Mouse (Mus musculus) small intestine, adult 2 months (tissue): Measurements from ENCODE around the gene Bicral. TPM values are rescaled to one million over a fixed set of nuclear protein-coding genes. Genes with fewer than 3 reads are reported as not detected.

Source experiments
- H3K27ac ChIP-seq: fragments of 200-500 bp; 2 replicates; pipeline ENCODE4 v1.5.1; 2012; ENCODE audit warnings: low read depth, low read length, control low read depth, inconsistent platforms; ENCODE audit not compliant: insufficient read depth
- H3K27me3 ChIP-seq: fragments of 200-500 bp; 2 replicates; pipeline ENCODE4 v1.6.1; 2012; ENCODE audit warnings: mild to moderate bottlenecking, moderate library complexity, low read length, inconsistent platforms; ENCODE audit not compliant: control insufficient read depth, insufficient read depth
- H3K36me3 ChIP-seq: fragments of 200-500 bp; 2 replicates; pipeline ENCODE4 v1.6.1; 2012; ENCODE audit warnings: mild to moderate bottlenecking, low read length, control low read depth, inconsistent platforms; ENCODE audit not compliant: control insufficient read depth, insufficient read depth
- H3K4me1 ChIP-seq: fragments of 200-500 bp; 2 replicates; pipeline ENCODE4 v1.6.1; 2012; ENCODE audit warnings: low read length, inconsistent platforms, mixed read lengths; ENCODE audit not compliant: control insufficient read depth, insufficient read depth, insufficient read length
- H3K4me3 ChIP-seq: fragments of 200-500 bp; 2 replicates; pipeline ENCODE4 v1.5.1; 2012; ENCODE audit warnings: low read depth, mild to moderate bottlenecking, control low read depth, inconsistent platforms, low read length, moderate library complexity
- CTCF ChIP-seq: fragments of 200-500 bp; IDR thresholded peaks from 2 replicates; pipeline ENCODE4 v1.5.1; 2012; ENCODE audit warnings: low read depth, mild to moderate bottlenecking, control low read depth, inconsistent platforms, low read length, moderate library complexity, mixed read lengths; ENCODE audit not compliant: insufficient replicate concordance, insufficient read length; ENCODE audit errors: extremely low read depth
- POLR2A ChIP-seq: fragments of 200-500 bp; IDR thresholded peaks from 2 replicates; pipeline ENCODE4 v1.6.1; 2012; ENCODE audit warnings: low read depth, mild to moderate bottlenecking, control low read depth, inconsistent platforms, low read length, moderate library complexity
- WGBS: fragments of 180-500 bp; shearing (Covaris S2); methylation state at CpG from one replicate; pipeline ENCODE4 v1.1.7; 2018; 5-methylcytosine and 5-hydroxymethylcytosine counted together
- polyA plus RNA-seq: library from polyadenylated mRNA; depleted of rRNA; stranded (reverse); fragments of >200 nt; gene quantifications from 2 replicates; pipeline ENCODE4 v1.2.3, GENCODE M21; 2012

The Bicral gene
- polyA plus RNA-seq, 1 experiment = 7.1 TPM

GRCm38 (mm10) chr17:46829856-46830535, 28.3 kb downstream of the Bicral start:
- peak overlapping the region; percentile 63 for H3K27ac ChIP-seq
- WGBS = 85% methylated on average over 11 of the region's 11 CpGs
- peaks cover 28% of the 10 kb centered on the region for H3K36me3 ChIP-seq
- no peaks in the 10 kb centered on the region for H3K27me3 ChIP-seq
- TF ChIP-seq POLR2A (no peak), CTCF (no peak)
- no peaks in the 10 kb centered on the region for H3K4me1 ChIP-seq
- H3K4me3 ChIP-seq = no peak overlapping the region

GRCm38 (mm10) chr17:46828935-46829334, 29.3 kb downstream of the Bicral start:
- 78% methylated on average over 3 of the region's 3 CpGs for WGBS
- H3K27me3 ChIP-seq = no peaks in the 10 kb centered on the region
- TF ChIP-seq CTCF (no peak), POLR2A (no peak)

GRCm38 (mm10) chr17:46823091-46823490, 35.2 kb downstream of the Bicral start:
- Histone ChIP-seq H3K4me3 (no peak overlapping the region), H3K27me3 (no peaks in the 10 kb centered on the region), H3K27ac (no peak overlapping the region), H3K4me1 (peaks cover 2% of the 10 kb centered on the region; the same call in 1 of the 2 replicates), H3K36me3 (peaks cover 47% of the 10 kb centered on the region)
- TF ChIP-seq POLR2A (no peak), CTCF (no peak)
- WGBS = 95% methylated on average over 8 of the region's 8 CpGs

More at GRCm38 (mm10) chr17:46828935-46829334, 29.3 kb downstream of the Bicral start:
- H3K4me3 ChIP-seq = no peak overlapping the region
- H3K27ac ChIP-seq = no peak overlapping the region
- peaks cover 36% of the 10 kb centered on the region for H3K36me3 ChIP-seq
- no peaks in the 10 kb centered on the region for H3K4me1 ChIP-seq

- TF ChIP-seq POLR2A = no peak
- no peak for TF ChIP-seq CTCF
- H3K27ac ChIP-seq = no peak overlapping the region
- 84% methylated on average over 7 of the region's 7 CpGs for WGBS
- no peak overlapping the region for H3K4me3 ChIP-seq
- no peaks in the 10 kb centered on the region for H3K27me3 ChIP-seq
- H3K4me1 ChIP-seq = peaks cover 2% of the 10 kb centered on the region; the same call in 1 of the 2 replicates
- H3K36me3 ChIP-seq = peaks cover 36% of the 10 kb centered on the region
Measured at GRCm38 (mm10) chr17:46820628-46821027, 37.7 kb downstream of the Bicral start.

GRCm38 (mm10) chr17:46817734-46818158, 40.5 kb downstream of the Bicral start:
- H3K36me3 ChIP-seq = peaks cover 27% of the 10 kb centered on the region
- WGBS = 91% methylated on average over 12 of the region's 12 CpGs
- no peak overlapping the region for H3K27ac ChIP-seq
- no peaks in the 10 kb centered on the region for H3K27me3 ChIP-seq
- TF ChIP-seq POLR2A = no peak
- H3K4me3 ChIP-seq = no peak overlapping the region
- H3K4me1 ChIP-seq = no peaks in the 10 kb centered on the region

GRCm38 (mm10) chr17:46816306-46816705, 42.0 kb downstream of the Bicral start:
- peaks cover 37% of the 10 kb centered on the region for H3K36me3 ChIP-seq
- H3K27me3 ChIP-seq = no peaks in the 10 kb centered on the region
- TF ChIP-seq POLR2A (no peak), CTCF (no peak)
- WGBS = 85% methylated on average over 13 of the region's 13 CpGs
- no peaks in the 10 kb centered on the region for H3K4me1 ChIP-seq
- no peak overlapping the region for H3K27ac ChIP-seq
- no peak overlapping the region for H3K4me3 ChIP-seq

GRCm38 (mm10) chr17:46814497-46814896, 43.8 kb downstream of the Bicral start:
- no peaks in the 10 kb centered on the region for H3K27me3 ChIP-seq

More at GRCm38 (mm10) chr17:46814497-46814896, 43.8 kb downstream of the Bicral start:
- Histone ChIP-seq H3K36me3 (peaks cover 37% of the 10 kb centered on the region), H3K4me3 (no peak overlapping the region), H3K27ac (no peak overlapping the region), H3K4me1 (no peaks in the 10 kb centered on the region)
- TF ChIP-seq CTCF (no peak), POLR2A (no peak)
- 95% methylated on average over 6 of the region's 6 CpGs for WGBS
